Mouse (Mus musculus) layer of hippocampus, postnatal 25 days (tissue): ENCODE results near the gene Epha5. TPM values are rescaled to one million over a fixed set of nuclear protein-coding genes. Genes with fewer than 3 reads are reported as not detected.

Experiments used
- DNase-seq, 2 experiments: peaks; one replicate each; pipeline ENCODE4 v3.0.0; 2022; ENCODE audit warnings: mixed read lengths in 2 of 2, low spot score in 1 of 2; ENCODE audit errors: extremely low spot score in 1 of 2
- total RNA-seq, 2 experiments: library from RNA; stranded (reverse); gene quantifications; 2 replicates each; pipeline ENCODE4 v1.2.3; 2021

Gene Epha5
- total RNA-seq, 2 experiments from 2014 or later: 109 to 147 TPM

- DNase-seq: no peak
Observed at GRCm38 (mm10) chr5:84317839-84318238, 99.3 kb downstream of the Epha5 start.

DNA sequence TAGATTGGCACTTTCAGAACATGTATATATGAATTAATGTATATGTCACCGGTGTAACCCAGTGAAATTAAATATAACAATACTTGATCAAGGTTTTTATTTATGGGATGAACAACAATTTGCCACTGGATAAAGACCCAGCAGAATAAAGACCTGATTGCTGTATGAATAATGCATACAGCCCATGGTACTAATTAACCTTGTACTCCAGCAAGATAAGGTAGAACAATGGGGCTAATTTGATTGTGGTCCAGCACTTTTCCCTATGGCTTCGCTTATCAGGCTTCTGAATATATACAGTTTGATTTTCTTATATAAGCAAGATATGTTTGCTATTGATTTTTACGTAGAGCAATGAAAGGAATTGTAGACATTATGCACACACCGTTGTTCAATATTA, 103.6 kb downstream of the Epha5 start:
- no peak for DNase-seq

DNA sequence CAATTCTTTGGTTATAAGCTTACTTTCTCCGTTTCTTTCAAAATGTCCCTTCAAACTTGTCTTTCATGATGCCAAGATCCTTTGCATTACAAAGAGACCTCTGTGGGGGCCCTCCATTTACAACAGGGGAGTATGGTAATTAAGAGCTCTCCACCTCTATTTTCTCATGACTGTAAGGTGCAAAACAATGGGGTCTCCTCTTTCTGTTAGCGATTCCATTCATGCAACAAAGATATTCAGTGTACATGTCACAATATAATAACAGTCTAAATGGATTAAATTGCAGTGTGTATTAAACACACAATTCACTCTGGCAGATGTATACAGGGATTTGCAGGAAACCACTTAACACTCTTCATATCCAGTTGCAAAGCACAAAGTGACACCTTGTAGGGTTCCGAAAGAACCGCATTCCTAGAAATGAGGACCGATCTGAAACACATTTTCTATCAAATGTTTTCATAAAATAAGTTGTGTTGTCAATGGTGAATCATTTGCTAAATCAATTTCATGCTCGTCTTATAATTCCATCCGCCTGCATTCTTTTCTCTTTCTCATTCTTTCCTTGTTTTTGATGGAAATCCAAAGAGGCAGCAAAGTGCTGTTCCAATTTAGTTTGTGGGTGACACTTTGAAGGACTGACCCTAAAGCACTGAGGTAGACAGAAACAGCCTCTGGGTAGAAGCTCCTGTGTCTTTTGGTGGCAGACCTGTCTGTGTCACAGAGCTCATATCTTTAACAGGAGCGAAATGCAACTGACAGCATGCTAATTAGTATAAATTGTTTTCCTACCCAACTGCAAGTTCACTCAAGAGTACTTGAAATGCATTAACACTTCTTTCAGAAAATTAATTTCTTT, 118.1 kb downstream of the Epha5 start:
- DNase-seq: no peak

DNA sequence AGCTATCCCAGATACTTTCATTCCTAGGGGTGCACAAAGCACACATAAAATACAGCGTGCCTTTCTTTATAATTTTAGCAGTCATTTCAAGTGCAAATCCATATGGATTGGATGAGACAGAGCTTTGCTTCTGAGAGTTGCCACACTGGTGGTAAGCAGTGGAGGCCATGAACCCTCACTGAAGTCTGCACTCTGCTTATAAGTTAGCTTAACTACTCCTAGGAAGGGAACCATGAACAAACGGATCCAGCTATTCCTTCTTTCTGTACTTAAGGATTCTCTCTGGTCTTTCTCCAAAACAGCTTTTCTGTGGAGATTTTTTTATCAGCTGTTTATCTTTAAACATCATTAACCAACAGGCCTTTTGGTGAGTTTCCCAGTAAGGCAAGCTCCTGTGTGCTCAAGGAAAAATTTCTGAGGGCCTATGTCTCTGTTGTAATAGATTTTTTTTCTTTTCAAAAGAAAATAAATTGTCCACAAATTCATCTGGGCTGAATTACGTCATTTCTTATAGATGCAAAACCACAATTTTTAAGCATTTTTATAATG, 127.7 kb downstream of the Epha5 start:
- no peak for DNase-seq

GRCm38 (mm10) chr5:84281290-84282017, 135.7 kb downstream of the Epha5 start:
- DNase-seq: no peak

- no peak for DNase-seq
Observed at GRCm38 (mm10) chr5:84276996-84277395, 140.2 kb downstream of the Epha5 start.

DNA sequence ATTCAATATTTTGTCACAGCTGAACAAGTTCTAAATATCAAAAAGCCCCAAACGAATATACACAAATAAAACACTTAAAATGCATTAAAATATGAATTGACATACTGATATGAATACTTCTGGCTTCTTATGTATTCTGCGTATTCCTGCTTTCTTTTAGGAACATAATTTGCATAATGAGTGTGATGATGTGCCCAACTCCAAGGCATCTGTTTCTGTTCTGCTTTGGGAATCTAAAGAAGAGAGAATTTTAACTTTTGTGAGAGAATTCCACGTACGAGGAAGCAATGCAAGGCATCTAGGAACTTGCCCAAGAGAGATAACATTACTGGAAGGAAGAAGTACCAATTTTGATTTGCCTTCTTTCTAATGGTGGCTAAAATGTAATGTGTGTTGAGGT, 151.8 kb downstream of the Epha5 start:
- DNase-seq: no peak

- DNase-seq: no peak
Observed at GRCm38 (mm10) chr5:84263999-84264398, 153.2 kb downstream of the Epha5 start.

- DNase-seq: no peak
Observed at GRCm38 (mm10) chr5:84229971-84230370, 187.2 kb downstream of the Epha5 start.

DNA sequence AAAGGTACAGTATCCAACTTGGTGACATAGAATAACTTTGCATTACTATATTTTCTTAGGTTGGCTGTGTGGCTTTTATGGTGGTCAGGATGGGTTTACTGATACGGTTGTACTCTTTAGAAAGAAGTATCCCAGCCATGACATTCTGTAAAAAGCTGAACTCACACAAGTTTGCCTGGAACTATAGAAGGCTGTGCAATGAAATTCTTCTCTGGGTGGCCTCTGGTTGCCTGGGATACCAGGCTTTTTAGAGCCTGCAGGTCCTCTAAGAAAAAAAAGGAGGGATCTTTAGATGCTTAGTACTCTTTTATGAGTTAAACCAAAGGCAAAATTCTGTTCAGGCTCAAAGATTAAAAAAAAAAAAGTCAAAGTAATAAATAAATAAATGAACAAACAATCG, 208.6 kb downstream of the Epha5 start:
- no peak for DNase-seq

DNA sequence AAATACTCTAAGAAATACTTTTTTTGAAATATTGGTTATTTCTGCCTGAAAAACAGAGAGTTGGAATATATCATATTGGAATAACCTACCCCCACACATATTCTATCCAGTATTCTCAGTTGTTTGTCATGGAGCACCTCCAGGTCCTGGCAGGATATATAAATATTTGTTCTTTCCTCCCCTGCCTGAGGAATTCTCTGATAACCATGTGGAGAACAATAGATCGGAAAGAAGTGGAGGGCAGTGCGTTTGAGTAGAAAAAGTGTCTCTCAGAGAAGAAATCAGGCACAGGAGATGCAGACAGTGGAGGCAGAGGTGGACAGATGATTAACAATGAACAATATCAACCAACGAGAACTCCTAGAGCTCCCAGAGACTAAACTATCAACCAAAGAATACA, 223.8 kb downstream of the Epha5 start:
- no peak for DNase-seq

DNA sequence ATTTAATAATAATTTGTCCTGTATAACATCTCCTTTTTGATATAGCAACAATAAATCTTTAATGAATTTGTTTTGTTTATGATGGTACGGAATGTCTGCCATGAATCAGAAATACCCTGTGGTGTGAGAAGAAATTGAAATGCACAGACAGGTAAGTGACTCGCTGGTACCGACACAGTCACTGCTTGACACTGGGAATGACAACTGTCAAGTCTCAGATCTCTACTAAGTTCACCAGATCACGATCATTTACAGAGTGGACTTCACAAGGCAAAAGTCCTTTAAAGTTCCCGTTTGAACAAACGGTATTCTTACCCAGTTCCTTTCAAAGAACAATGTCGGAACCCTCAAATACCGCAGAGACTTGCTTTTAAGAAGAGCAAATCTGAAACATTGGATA, 233.0 kb downstream of the Epha5 start:
- DNase-seq: no peak

- DNase-seq: peak in 1 of 2 experiments; percentile 20
Observed at GRCm38 (mm10) chr5:84153095-84153494, 264.1 kb downstream of the Epha5 start.

- DNase-seq: no peak
Observed at GRCm38 (mm10) chr5:84142138-84142537, 275.0 kb downstream of the Epha5 start.

DNA sequence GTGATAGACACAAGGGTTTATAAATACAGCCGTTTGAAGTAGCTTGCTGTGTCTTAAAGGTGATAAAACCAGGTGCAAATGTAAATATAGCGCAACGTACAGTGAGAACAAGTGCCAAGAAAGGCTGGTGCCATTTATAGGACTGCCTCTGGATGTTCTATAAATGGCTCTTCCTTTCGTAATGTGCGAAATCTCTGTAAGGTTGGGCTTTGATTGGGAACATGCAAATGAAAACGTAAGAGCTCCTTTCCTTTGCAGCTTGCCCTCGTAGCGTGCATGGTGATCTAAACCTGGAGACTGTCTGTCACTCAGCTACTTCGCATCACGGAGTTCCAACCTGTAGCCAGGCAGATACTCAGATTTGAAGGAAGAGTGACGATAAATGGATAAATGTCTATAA, 321.2 kb downstream of the Epha5 start:
- DNase-seq: no peak

DNA sequence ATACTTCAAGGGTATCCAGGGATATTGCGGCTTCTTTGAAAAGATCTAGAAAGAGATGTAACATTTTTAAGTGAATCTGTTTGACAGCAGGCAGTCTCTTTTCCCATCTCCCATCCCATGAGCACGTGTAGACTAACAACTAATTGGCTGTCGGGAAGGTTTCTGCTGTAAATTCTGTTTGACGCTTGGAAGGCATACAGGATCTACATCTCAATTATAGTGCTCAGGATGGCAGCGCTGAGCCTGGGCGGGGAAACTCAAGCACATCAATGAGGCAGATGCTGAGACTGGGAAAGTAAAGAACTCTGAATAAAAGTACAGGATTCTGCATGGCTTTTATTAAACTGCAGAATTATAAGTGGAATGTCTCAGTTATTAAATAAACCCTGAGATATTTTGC, 335.9 kb downstream of the Epha5 start:
- DNase-seq: no peak

GRCm38 (mm10) chr5:84070976-84071375, 346.2 kb downstream of the Epha5 start:
- DNase-seq: no peak

- no peak for DNase-seq
Observed at GRCm38 (mm10) chr5:84053880-84054279, 363.3 kb downstream of the Epha5 start.

- no peak for DNase-seq
Observed at GRCm38 (mm10) chr5:84037250-84037963, 379.8 kb downstream of the Epha5 start.
